Mouse (Mus musculus) ES-E14 (cell line): ENCODE results near the gene Ube2n.

Experiments used
- CHD2 ChIP-seq: IDR thresholded peaks from 2 replicates; pipeline ENCODE4 v1.6.1; 2014; ENCODE audit warnings: mild to moderate bottlenecking, low read depth, low read length, inconsistent platforms
- ZNF384 ChIP-seq: IDR thresholded peaks from 2 replicates; pipeline ENCODE4 v1.6.1; 2012; ENCODE audit warnings: low read depth, low read length, inconsistent platforms

DNA sequence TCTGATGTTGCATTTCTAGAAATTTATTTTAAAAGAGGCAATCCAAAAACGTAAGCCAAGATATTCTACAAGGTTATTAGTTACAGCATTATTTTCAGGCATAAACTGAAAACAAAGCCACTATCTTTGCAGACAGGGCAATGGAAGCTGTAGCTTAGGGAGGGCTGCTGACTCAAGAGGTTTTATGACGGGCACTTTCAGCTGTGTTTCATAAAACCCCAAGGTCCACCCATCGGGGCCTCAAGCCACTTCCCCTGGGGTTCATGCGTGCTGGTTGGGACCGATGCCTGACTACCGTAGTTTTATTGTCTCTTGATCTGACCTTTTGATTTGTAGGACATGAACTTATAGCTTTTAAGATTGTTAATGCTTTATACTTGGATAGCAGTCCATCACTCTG is 75.3 kb downstream of the Ube2n start:
- TF ChIP-seq ZNF384 (no peak), CHD2 (no peak)
